Mouse (Mus musculus): ENCODE results near the gene Zfp420. TPM values are rescaled to one million over a fixed set of nuclear protein-coding genes. Genes with fewer than 3 reads are reported as not detected.

The Zfp420 gene
- 10 to 100 TPM; 13.4 to 18.7 TPM for total RNA-seq (2021)
- long read RNA-seq, experiment 1, partial matches to known transcripts, result 0 of 7 reads
- long read RNA-seq, experiment 1, other reads (novel, unspliced or antisense), result 2 of 7 reads
- long read RNA-seq, experiment 2, partial matches to known transcripts, result 2 of 7 reads
- long read RNA-seq, experiment 2, other reads (novel, unspliced or antisense), result 0 of 7 reads

DNA sequence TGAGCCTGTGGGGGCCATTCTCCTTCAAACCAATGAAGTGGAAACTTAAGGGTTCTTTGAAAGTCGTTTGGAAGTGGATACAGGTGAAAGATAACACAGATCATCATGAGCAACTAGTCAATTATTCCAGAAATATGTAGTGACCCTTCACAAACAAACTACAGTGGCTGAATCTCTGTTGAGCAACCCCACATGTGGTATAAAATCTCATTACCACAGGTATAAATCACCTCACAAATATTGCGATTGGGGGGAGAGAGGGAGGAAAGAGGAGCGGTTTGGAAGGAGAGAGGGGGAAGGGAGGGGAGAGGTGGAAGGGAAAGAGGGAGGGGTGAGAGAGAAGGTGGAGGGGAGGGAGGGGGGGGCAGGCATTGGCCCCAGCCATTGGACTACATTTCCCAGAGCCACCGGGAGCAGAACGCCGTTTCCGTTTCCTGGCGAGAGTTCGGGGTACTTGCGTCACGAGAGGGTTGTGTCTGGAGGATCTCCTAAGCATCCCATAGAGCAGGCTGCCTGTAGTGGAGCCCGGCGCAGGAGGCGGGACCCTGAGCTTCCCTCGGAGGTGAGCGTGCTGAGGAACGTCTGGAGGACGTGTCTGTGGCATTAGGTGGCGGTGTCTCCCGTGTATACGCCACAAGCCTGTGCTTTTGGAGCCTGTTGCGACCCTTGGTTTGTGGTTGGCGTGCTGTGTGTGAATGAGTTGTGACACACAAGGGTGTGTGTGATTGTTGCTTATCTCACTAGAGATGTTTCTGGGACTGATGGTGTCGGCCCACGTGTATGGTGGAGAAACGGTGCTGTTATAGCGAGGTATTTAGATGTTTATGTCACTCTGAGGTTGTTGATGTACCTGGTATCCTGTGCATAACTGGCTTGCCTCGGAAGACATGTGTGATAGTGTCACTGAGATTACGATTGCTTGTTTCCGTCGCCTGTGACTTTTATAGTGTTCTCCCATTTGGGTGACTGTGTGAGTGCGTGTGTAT is at the start of gene Zfp420:
Gene Zfp420 (plus strand): TSS at position 448 of the 986 bp plus-strand sequence.
- DNase-seq (ENCODE audit: low spot score in 2 of 2), result peak; percentile 94 to 95
- TF ChIP-seq CTCF (conservative IDR thresholded peaks at IDR 0.05), result peak; percentile 44
- Histone ChIP-seq H3K27ac (peak within 1 kb of the TSS; percentile 80), H3K4me3 (peak within 1 kb of the TSS; percentile 94)

DNA sequence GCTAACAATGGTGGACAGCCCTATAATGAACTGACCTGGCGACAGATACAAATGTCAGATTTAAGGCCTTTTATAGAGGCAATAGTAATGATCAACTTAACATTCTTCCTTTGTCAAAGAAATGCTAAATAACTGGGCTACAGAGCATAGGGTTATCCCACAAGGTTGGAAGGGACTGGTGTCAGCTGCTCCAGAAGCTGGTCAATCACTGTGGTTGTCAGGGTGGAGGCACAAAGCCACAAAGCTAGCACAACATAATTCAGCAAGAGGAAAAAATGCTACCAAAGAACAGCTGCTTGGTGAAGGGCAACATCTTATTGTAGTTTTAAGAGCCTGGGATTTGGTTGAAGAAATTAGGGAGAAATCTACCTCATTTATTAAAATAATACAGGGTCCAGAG is 47.5 kb upstream of the Zfp420 start:
- no peak for TF ChIP-seq CTCF (conservative IDR thresholded peaks at IDR 0.05)
- no peak overlapping the region for H3K27ac ChIP-seq
- no peak for DNase-seq (ENCODE audit: low spot score in 2 of 2)
- H3K4me3 ChIP-seq, result no peak overlapping the region

DNA sequence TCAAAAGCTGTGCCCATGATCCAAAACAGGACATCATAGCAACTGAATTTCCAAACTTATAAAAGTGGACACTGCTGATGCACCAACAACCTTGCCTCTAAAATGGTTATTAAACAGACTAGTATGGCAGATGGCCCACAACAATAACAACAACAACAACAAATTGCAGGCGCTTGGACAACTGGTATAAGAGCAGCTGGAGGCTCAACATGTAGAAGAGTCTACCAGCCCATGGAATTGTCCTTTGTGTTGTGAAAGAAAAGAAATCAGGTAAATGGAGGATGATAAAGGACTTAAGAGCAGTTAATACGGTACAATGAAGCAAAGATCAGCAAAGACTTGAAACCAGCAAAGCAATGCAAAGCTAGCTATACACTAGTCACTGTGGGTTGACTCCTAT is 45.4 kb upstream of the Zfp420 start:
- H3K4me3 ChIP-seq, result peak overlapping the region; percentile 76; the same call in 1 of the 2 replicates
- no peak overlapping the region for H3K27ac ChIP-seq
- DNase-seq (ENCODE audit: low spot score in 2 of 2), result no peak
- no peak for TF ChIP-seq CTCF (conservative IDR thresholded peaks at IDR 0.05)

DNA sequence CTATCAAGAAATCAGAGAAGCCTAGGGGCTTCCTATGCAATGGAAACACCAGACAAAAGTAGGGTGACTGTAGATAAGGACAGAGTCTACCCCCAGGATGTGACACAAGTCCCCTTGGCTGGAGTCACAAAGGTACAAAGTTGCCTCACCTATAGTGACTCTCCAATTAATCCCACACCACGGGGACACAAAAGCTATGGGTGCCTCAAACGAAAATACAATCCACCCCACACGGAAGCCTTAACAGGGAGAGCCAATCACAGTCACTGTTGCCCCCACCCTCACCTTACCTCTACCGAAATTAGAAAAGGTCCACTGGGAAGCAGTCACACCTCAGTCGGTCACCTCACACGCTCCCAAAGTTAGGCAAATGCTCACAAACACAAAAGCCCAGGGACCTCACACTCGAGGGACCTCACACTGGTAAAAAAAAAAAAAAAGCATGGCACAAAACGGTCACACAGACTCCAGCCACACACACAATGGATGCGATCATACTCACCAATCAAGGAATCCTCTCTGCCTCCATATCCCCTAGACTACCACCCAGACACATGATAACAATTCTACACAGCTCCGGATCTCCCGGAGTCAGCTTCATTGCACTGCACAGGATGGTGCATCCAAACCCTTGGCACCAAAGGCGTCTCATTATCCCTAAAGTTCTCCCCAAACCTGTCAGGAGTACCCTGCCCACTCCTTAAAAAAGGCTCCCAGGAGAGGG is 44.6 kb upstream of the Zfp420 start:
- TF ChIP-seq CTCF (conservative IDR thresholded peaks at IDR 0.05), result no peak
- peak overlapping the region; percentile 89 for H3K27ac ChIP-seq
- H3K4me3 ChIP-seq, result peak overlapping the region; percentile 76
- DNase-seq (ENCODE audit: low spot score in 2 of 2), result no peak

DNA sequence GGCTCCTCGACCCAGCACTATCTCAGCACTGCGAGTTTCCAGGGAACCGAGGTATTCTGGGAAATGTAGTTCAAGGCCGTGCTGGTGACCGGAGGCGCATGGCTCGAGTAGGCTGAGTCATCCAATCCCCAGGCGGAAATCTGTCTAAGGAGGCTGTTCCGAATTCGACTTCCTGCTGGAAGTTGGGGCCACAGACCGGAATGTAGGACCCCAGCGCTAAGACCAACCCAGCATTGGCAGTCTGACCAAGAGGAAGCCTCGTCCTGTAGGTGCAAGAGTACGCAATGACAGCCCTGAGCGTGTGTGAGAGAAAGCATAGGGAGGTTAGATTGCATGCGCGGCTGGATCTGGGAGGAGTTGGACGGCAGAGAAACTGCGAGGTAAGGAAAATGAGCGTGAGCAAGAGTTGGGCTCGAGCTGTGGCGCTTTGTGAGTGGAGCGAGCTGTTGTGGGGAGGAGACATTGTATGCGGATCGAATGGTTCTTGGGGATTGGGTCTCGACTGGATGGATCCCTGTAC is 43.8 kb upstream of the Zfp420 start, which contains the start of gene Zfp790:
Gene Zfp790 (plus strand): TSS at position 205 of the 520 bp plus-strand sequence.
- peak; percentile 87 to 95 for DNase-seq (ENCODE audit: low spot score in 2 of 2)
- TF ChIP-seq CTCF (conservative IDR thresholded peaks at IDR 0.05), result no peak
- Histone ChIP-seq H3K27ac (peak within 1 kb of the TSS; percentile 89), H3K4me3 (peak within 1 kb of the TSS; percentile 76)

DNA sequence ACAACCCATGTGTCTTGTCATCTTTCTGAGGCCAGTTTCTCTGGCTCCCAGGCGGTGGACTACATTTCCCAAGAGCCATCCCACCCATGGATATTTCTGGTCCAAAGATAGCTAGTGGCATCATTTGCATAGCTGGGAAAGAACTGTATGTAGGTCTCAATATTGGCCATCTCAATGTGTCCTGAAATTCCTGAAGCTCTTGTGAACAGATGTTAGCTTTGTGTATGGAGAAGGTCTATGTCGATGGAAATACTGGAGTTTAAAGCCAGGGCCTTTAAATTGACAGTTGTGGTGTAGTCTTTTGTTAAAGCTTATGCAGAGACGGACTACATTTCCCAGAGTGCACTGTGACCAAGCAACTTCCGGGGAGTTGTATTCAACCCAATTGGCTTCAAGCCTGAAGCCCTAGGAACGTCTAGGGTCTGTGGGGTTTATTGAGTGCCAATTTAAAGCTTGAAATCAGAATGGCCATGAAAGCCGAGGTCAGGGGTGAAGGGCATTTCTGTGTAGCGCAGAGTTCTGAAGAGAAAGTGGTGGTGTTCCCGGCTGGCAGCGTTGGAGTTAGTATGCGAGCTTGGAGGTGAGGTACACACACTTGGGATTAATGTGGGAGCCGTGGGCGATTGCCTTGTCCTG is 41.0 kb upstream of the Zfp420 start:
- TF ChIP-seq CTCF (conservative IDR thresholded peaks at IDR 0.05), result no peak
- DNase-seq (ENCODE audit: low spot score in 2 of 2), result peak; percentile 73 to 80
- H3K27ac ChIP-seq, result peak overlapping the region; percentile 92
- H3K4me3 ChIP-seq, result peak overlapping the region; percentile 77

DNA sequence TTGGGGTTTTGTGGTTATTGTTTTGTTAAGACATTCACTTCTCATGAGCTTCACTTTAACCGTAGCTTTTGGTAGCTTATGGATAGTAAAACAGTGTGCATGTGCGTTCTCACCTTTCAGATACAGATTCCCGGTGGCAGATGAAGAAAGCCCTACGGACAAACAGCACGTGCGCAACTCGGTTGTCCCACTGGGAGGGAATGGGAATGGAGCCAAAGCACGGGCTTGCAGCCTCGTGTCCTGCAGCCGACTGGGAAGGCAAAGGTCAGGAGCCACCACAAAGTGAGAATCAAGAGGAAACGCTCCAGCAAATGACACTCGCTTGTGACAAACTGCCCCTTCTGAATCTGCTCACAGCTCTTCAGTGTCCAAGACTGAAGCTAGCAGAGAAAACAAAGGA is 31.8 kb upstream of the Zfp420 start:
- Histone ChIP-seq H3K27ac (no peak overlapping the region), H3K4me3 (no peak overlapping the region)
- DNase-seq (ENCODE audit: low spot score in 2 of 2), result no peak
- no peak for TF ChIP-seq CTCF (conservative IDR thresholded peaks at IDR 0.05)

DNA sequence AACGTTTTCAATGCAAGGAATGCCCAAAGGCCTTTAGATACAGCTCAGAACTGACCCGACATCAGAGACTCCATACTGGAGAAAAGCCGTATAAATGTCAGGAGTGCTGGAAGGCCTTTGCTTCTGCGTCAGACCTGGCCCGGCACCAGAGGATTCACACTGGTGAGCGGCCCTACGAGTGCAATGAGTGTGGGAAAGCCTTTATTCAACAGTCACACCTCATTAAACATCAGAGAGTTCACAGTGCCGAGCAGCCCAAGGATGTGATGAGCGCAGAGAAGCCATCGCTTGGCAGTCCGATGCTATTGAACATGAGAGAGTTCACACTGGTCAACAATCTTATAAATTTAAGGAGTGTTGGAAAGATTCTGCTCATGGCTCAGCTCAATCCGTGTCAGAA is 30.0 kb upstream of the Zfp420 start:
- TF ChIP-seq CTCF (conservative IDR thresholded peaks at IDR 0.05), result no peak
- H3K4me3 ChIP-seq, result no peak overlapping the region
- no peak for DNase-seq (ENCODE audit: low spot score in 2 of 2)

DNA sequence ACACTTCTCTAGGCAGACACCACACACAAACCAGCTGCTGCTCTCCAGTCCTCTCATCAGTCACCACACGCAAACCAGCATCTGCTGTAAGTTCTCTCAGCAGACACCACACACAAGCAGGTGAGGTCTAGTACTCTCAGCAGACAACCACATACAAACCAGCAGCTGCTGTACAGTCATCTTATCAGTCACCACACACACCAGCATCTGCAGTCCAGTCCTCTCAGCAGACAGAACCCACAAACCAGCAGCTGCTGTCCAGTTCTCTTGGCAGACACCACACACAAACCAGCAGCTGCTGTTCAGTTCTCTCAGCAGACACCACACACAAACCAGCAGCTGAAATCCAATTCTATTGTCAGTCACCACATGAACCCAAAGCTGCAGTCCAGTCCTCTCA is 23.0 kb upstream of the Zfp420 start:
- DNase-seq (ENCODE audit: low spot score in 2 of 2), result no peak
- no peak overlapping the region for H3K4me3 ChIP-seq
- no peak overlapping the region for H3K27ac ChIP-seq
- no peak for TF ChIP-seq CTCF (conservative IDR thresholded peaks at IDR 0.05)

More for the DNA sequence above, 30.0 kb upstream of the Zfp420 start:
- H3K27ac ChIP-seq, result no peak overlapping the region

DNA sequence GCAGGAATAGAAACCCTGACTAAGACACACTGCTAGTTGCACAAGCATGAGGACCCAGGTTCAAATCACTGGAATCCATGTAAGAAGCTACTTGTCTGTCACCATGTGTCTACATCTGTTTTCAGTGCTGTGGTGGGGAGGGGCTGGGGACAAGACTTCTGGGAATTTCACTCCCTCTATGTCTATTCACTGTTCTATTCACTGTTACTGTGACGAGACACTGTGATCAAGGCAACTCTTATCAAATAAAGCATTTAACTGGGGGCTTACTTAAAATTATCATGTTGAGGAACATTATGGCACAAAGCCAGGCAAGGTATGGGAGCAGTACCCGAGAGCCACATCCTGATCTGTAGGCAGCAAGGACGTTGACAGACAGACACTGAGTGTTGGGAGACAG is 20.5 kb upstream of the Zfp420 start:
- Histone ChIP-seq H3K4me3 (no peak overlapping the region), H3K27ac (no peak overlapping the region)
- no peak for DNase-seq (ENCODE audit: low spot score in 2 of 2)
- TF ChIP-seq CTCF (conservative IDR thresholded peaks at IDR 0.05), result no peak

DNA sequence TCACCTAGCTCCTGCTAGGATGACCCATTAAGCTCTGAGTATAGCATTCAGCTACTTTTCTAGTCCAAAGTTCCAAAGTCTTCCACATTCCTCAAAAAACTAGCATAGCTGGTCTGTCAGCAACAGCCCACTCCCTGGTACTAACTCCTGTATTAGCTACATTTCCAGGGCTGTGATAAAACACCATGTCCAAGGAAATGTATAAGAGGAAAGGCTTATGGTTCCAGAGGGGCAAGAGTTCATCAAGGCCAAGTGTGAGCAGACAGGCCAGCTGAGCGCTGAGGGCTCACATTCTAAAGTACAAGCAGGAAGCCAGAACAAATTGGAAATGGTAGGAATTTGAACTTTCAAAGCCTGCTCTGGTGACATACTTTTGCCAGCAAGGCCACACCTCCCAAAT is 17.7 kb upstream of the Zfp420 start:
- no peak for DNase-seq (ENCODE audit: low spot score in 2 of 2)

DNA sequence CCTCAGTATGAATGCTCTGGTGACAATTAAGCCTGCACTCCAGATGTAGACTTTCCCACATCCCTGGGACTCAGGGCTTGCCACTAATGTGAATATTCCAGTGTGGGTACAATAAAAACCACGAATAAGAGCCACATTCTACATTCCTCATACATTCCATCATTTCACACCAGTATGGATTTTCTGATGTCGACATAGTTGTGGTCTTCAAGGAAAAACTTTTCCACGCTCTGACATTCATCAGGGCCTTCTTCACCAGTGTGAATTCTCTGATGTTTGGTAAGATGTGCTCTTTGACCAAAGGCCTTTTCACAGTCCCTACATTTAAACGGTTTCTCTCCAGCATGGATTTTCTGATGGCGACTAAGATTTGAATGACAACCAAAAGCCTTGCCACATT is 15.2 kb upstream of the Zfp420 start:
- no peak for DNase-seq (ENCODE audit: low spot score in 2 of 2)
- no peak for TF ChIP-seq CTCF (conservative IDR thresholded peaks at IDR 0.05)
- Histone ChIP-seq H3K4me3 (no peak overlapping the region), H3K27ac (no peak overlapping the region)

More for the DNA sequence above, 17.7 kb upstream of the Zfp420 start:
- no peak for TF ChIP-seq CTCF (conservative IDR thresholded peaks at IDR 0.05)
- no peak overlapping the region for H3K4me3 ChIP-seq
- no peak overlapping the region for H3K27ac ChIP-seq
